Mouse (Mus musculus) bone marrow macrophage, adult 2 months (primary cell): ENCODE data around the gene Plcb4. TPM values are rescaled to one million over a fixed set of nuclear protein-coding genes. Genes with fewer than 3 reads are reported as not detected.

ENCODE experiments used
- H3K27ac ChIP-seq: 2 replicates; pipeline ENCODE4 v1.5.1; 2012; ENCODE audit warnings: low read depth, low read length; ENCODE audit not compliant: insufficient read depth
- H3K4me1 ChIP-seq: 2 replicates; pipeline ENCODE4 v1.6.1; 2012; ENCODE audit warnings: low read length; ENCODE audit not compliant: control insufficient read depth, insufficient read depth
- H3K4me3 ChIP-seq: 2 replicates; pipeline ENCODE4 v1.5.1; 2012; ENCODE audit warnings: mild to moderate bottlenecking, low read length, moderate library complexity; ENCODE audit not compliant: insufficient read depth
- CTCF ChIP-seq: IDR thresholded peaks from 2 replicates; pipeline ENCODE4 v1.5.1; 2012; ENCODE audit warnings: low read depth, mild to moderate bottlenecking, low read length, moderate library complexity
- POLR2A ChIP-seq: IDR thresholded peaks from 2 replicates; pipeline ENCODE4 v1.6.1; 2012; ENCODE audit warnings: mild to moderate bottlenecking, low read depth, low read length, borderline replicate concordance
- polyA plus RNA-seq: library from polyadenylated mRNA; stranded (reverse); fragments of >200 nt; gene quantifications from 2 replicates; pipeline ENCODE4 v1.2.4, GENCODE M21; 2012; ENCODE audit not compliant: missing spikeins, insufficient read depth, insufficient read length

Plcb4 gene
- polyA plus RNA-seq, 1 experiment = 10.2 TPM

- H3K4me3 ChIP-seq = no peak overlapping the region
- H3K27ac ChIP-seq = no peak overlapping the region
- TF ChIP-seq CTCF (no peak), POLR2A (no peak)
- peaks cover 5% of the 10 kb centered on the region for H3K4me1 ChIP-seq
Measured at GRCm38 (mm10) chr2:135838135-135838534, 179.3 kb downstream of the Plcb4 start.

DNA sequence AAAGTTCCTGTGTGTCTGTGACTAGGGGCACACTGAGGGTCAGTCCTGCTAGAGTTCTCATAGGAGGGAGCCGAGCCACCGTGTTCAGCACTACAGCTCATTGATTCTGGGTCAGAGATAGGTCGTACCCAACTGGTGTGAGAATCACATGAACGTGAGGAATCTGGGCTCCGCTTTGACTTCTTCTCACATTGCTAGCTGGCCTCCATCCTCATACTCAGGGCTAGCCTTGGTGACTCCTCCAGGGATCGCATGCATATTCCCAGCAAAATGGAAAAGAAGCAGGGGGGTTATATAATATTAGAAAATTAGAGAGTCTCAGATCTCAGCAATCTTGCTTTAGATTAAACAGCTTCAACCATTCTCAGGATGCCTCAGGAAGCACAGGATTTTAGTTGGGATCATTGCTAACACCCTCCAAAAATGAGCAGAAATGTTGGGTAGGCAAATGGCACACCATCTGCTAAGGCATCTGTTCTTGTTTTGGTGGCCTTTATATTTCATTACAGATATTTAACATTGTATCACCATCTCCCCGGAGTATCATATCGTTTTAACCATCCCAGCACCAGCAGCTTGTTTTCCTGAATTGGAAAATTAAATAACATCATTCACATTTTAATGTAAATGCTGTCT, 180.0 kb downstream of the Plcb4 start:
- peaks cover 5% of the 10 kb centered on the region for H3K4me1 ChIP-seq
- no peak for TF ChIP-seq CTCF
- TF ChIP-seq POLR2A = no peak
- H3K27ac ChIP-seq = no peak overlapping the region
- H3K4me3 ChIP-seq = no peak overlapping the region

- peaks cover 9% of the 10 kb centered on the region for H3K4me1 ChIP-seq
- no peak overlapping the region for H3K4me3 ChIP-seq
- TF ChIP-seq CTCF (no peak), POLR2A (no peak)
- H3K27ac ChIP-seq = no peak overlapping the region
Measured at GRCm38 (mm10) chr2:135843721-135844120, 184.9 kb downstream of the Plcb4 start.

DNA sequence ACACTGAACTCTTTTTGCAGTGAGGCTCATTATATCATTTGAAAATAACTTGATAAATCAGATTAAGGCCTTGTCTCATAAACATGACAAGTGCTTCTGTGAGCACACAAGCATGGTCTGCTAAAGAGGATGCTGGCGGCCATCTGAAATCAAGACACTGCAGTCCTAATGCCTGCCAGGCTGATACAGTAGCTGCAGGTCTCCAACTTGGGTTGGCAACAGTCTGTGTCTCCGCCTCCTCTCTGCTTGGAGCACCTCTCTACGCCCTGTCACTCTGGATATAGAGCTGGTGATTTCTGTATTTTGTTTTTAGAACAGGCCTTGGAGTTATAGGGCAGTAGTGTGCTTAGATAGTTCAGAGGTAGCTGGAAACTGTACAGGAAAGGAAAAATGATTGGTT, 188.1 kb downstream of the Plcb4 start:
- TF ChIP-seq POLR2A (no peak), CTCF (no peak)
- Histone ChIP-seq H3K4me3 (no peak overlapping the region), H3K27ac (no peak overlapping the region), H3K4me1 (peaks cover 9% of the 10 kb centered on the region)

DNA sequence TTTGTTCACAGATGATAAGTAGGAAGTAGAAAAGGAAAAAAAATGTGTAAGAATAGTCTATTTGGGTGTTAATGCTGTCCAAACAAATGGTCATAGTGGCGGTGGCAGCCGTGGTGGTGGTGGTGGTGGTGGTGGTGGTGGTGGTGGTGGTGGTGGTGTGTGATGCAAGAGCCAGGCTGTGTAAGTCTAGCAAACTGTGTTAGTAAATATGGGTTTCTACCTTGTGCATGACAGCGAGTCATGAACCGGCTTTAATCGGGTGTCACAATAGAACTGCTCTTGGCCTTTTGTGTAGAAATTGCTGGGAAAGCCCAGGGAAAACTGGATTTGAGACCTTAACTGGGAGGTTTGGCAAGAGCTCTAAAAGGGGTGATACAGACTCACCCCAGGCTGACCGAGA, 188.9 kb downstream of the Plcb4 start:
- peaks cover 9% of the 10 kb centered on the region for H3K4me1 ChIP-seq
- no peak overlapping the region for H3K4me3 ChIP-seq
- H3K27ac ChIP-seq = no peak overlapping the region
- TF ChIP-seq POLR2A (no peak), CTCF (no peak)

GRCm38 (mm10) chr2:135848169-135848568, 189.4 kb downstream of the Plcb4 start:
- no peak overlapping the region for H3K27ac ChIP-seq
- H3K4me3 ChIP-seq = no peak overlapping the region
- no peak for TF ChIP-seq CTCF
- H3K4me1 ChIP-seq = peaks cover 12% of the 10 kb centered on the region

DNA sequence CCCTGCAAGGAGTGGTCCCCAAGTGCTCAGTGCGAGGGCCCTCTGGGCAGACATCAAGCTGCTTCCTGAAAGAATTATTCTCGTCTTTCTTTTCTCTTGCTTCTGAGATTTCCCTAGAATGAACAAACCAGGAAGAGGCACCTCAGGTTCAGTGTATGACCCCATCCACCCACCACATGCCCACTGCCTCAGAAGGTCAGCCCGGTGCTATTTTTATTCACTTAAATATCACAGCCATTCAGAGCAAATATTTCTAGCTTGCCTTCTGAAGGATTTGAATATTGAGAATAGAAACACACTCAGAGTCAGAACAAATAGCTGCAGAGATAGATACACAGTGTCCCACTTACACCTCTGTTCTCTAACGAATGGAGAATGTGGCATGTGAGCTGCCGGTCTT, 193.2 kb downstream of the Plcb4 start:
- H3K27ac ChIP-seq = no peak overlapping the region
- H3K4me1 ChIP-seq = peaks cover 23% of the 10 kb centered on the region
- no peak overlapping the region for H3K4me3 ChIP-seq
- TF ChIP-seq POLR2A = no peak
- TF ChIP-seq CTCF = no peak

DNA sequence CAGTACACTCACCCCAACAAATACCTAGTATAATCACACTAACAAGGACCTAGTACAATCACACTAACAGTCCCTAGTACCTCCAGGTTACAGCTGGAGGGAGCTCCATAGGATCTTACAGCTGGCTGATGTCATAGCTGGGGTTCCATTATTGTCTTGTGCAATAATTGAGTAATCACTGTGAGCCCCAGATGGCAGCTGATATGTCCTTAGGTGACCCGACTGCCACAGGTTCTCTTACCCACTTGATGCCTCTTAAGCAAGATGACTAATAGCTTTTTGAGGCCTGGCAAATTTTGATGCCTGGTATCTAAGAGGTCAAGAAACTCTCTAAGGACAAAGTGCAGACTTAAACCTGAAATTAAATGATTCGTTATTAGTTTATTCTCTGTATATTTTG, 194.3 kb downstream of the Plcb4 start:
- TF ChIP-seq POLR2A = no peak
- no peak for TF ChIP-seq CTCF
- H3K4me1 ChIP-seq = peaks cover 16% of the 10 kb centered on the region
- H3K4me3 ChIP-seq = no peak overlapping the region
- no peak overlapping the region for H3K27ac ChIP-seq

- TF ChIP-seq POLR2A (no peak), CTCF (no peak)
- Histone ChIP-seq H3K27ac (no peak overlapping the region), H3K4me3 (no peak overlapping the region), H3K4me1 (peaks cover 14% of the 10 kb centered on the region)
Measured at GRCm38 (mm10) chr2:135854059-135854458, 195.2 kb downstream of the Plcb4 start.

GRCm38 (mm10) chr2:135855890-135856490, 197.2 kb downstream of the Plcb4 start:
- TF ChIP-seq CTCF (no peak), POLR2A (no peak)

More at GRCm38 (mm10) chr2:135855890-135856490, 197.2 kb downstream of the Plcb4 start:
- H3K4me1 ChIP-seq = peaks cover 14% of the 10 kb centered on the region
- H3K27ac ChIP-seq = no peak overlapping the region
- H3K4me3 ChIP-seq = no peak overlapping the region
